Mouse (Mus musculus) lung, embryonic 16.5 days (tissue): ENCODE measurements around the gene Psmb6. TPM values are rescaled to one million over a fixed set of nuclear protein-coding genes. Genes with fewer than 3 reads are reported as not detected.
"Not testable (repeated sequence)": the region's sequence is repeated elsewhere in the genome, so short reads cannot be mapped to it uniquely, and the experiment has no call there.

ENCODE experiments used
- ATAC-seq: fragments of 200-750 bp; cut with Nextera tagmentation; 2 replicates; pipeline ENCODE4 v1.8.0; 2017; ENCODE audit warnings: low read depth, mild to moderate bottlenecking, moderate library complexity
- H3K27ac ChIP-seq: fragments of 300-500 bp; sonication (generic); 2 replicates; pipeline ENCODE4 v1.5.1; 2014; ENCODE audit warnings: mild to moderate bottlenecking, control low read depth, low read length
- H3K27me3 ChIP-seq: fragments of 300-500 bp; sonication (generic); 2 replicates; pipeline ENCODE4 v1.6.1; 2014; ENCODE audit warnings: low read depth, low read length, mixed read lengths; ENCODE audit not compliant: control insufficient read depth, insufficient read depth
- H3K36me3 ChIP-seq: fragments of 300-500 bp; sonication (generic); 2 replicates; pipeline ENCODE4 v1.6.1; 2014; ENCODE audit warnings: low read length; ENCODE audit not compliant: control insufficient read depth, insufficient read depth
- H3K4me1 ChIP-seq: fragments of 300-500 bp; sonication (generic); replicated peaks from 2 replicates; pipeline ENCODE4 v1.6.1; 2014; ENCODE audit warnings: low read length, mixed read lengths; ENCODE audit not compliant: control insufficient read depth, insufficient read depth
- H3K4me2 ChIP-seq: fragments of 300-500 bp; sonication (generic); 2 replicates; pipeline ENCODE4 v1.6.1; 2014; ENCODE audit warnings: low read depth, low read length, control low read depth
- H3K4me3 ChIP-seq: fragments of 300-500 bp; sonication (generic); 2 replicates; pipeline ENCODE4 v1.5.1; 2014; ENCODE audit warnings: mild to moderate bottlenecking, low read length, control low read depth
- H3K9ac ChIP-seq: fragments of 300-500 bp; sonication (generic); 2 replicates; pipeline ENCODE4 v1.6.1; 2014; ENCODE audit warnings: low read length, control low read depth
- H3K9me3 ChIP-seq: fragments of 300-500 bp; sonication (generic); 2 replicates; pipeline ENCODE4 v1.6.1; 2016; ENCODE audit warnings: low read length; ENCODE audit not compliant: control insufficient read depth
- WGBS: fragments of 180-500 bp; shearing (Covaris S2); extraction: QIAGEN DNeasy Blood & Tissue Kit; methylation state at CpG from one replicate; pipeline ENCODE4 v1.1.7; 2014; 5-methylcytosine and 5-hydroxymethylcytosine counted together
- polyA plus RNA-seq: library from polyadenylated mRNA; unstranded; fragments of >200 nt; fragmentation: Nextera tagmentation; extraction: Ambion mirVana; gene quantifications from 2 replicates; pipeline ENCODE4 v1.2.1, GENCODE M21; 2015

Gene Psmb6
- polyA plus RNA-seq, 1 experiment from 2014 or later: 711 TPM

GRCm38 (mm10) chr11:70518436-70518835, 6.7 kb upstream of the Psmb6 start:
- no peak overlapping the region for H3K4me3 ChIP-seq
- H3K9ac ChIP-seq: no peak overlapping the region
- WGBS: 38% methylated on average over 1 of the region's 1 CpGs
- H3K36me3 ChIP-seq: no peaks in the 10 kb centered on the region
- no peaks in the 10 kb centered on the region for H3K27me3 ChIP-seq
- H3K9me3 ChIP-seq: no peaks in the 10 kb centered on the region
- H3K4me1 ChIP-seq: 0 out of 2 replicates have a peak, but pooled peaks cover 3% of the 10 kb centered on the region
- H3K27ac ChIP-seq: no peak overlapping the region
- no peak for ATAC-seq
- H3K4me2 ChIP-seq: no peak overlapping the region

- H3K27ac ChIP-seq: peak within 1 kb of the TSS; percentile 69; the same call in 1 of the 2 replicates
- ATAC-seq: no peak
- H3K9ac ChIP-seq: peak within 1 kb of the TSS; percentile 73
- WGBS: 75% methylated on average over 10 of the region's 10 CpGs
- 0 out of 2 replicates have a peak, but pooled peaks cover 3% of the 10 kb centered on the region for H3K4me1 ChIP-seq
- peak within 1 kb of the TSS; percentile 49 for H3K4me3 ChIP-seq
- H3K36me3 ChIP-seq: no peaks in the 10 kb centered on the region
- peak within 1 kb of the TSS; percentile 68 for H3K4me2 ChIP-seq
- H3K27me3 ChIP-seq: no peaks in the 10 kb centered on the region
- no peaks in the 10 kb centered on the region for H3K9me3 ChIP-seq
These were observed 6.2 kb upstream of the Psmb6 start, which contains the start of gene Gltpd2 for GRCm38 (mm10) chr11:70518923-70519322. TSS of gene Gltpd2 (plus strand) at chr11:70519196.

GRCm38 (mm10) chr11:70520178-70520769, 4.9 kb upstream of the Psmb6 start:
- Histone ChIP-seq H3K9ac (peak overlapping the region; percentile 73), H3K27me3 (no peaks in the 10 kb centered on the region), H3K27ac (peak overlapping the region; percentile 69), H3K4me2 (peak overlapping the region; percentile 68), H3K36me3 (no peaks in the 10 kb centered on the region), H3K9me3 (no peaks in the 10 kb centered on the region), H3K4me3 (peak overlapping the region; percentile 49), H3K4me1 (peaks cover 3% of the 10 kb centered on the region; the same call in 1 of the 2 replicates)
- WGBS: 7% methylated on average over 41 of the region's 41 CpGs
- peak; percentile 64 for ATAC-seq

GRCm38 (mm10) chr11:70523306-70523989, 1.7 kb upstream of the Psmb6 start:
- peaks cover 17% of the 10 kb centered on the region for H3K36me3 ChIP-seq
- WGBS: 78% methylated on average over 8 of the region's 8 CpGs
- H3K4me3 ChIP-seq, H3K4me2 ChIP-seq, ATAC-seq, H3K9ac ChIP-seq, H3K9me3 ChIP-seq, H3K27me3 ChIP-seq, H3K27ac ChIP-seq, H3K4me1 ChIP-seq: not testable (repeated sequence)

- Histone ChIP-seq H3K27me3 (no peaks in the 10 kb centered on the region), H3K36me3 (peaks cover 18% of the 10 kb centered on the region), H3K9ac (peak overlapping the region; percentile 36), H3K4me2 (peak overlapping the region; percentile 37), H3K9me3 (no peaks in the 10 kb centered on the region), H3K4me1 (peaks cover 8% of the 10 kb centered on the region), H3K4me3 (peak overlapping the region; percentile 78), H3K27ac (no peak overlapping the region)
- ATAC-seq: no peak
- WGBS: 4% methylated on average over 8 of the region's 8 CpGs
These were observed 385 bp upstream of the Psmb6 start for GRCm38 (mm10) chr11:70524782-70525181.

GRCm38 (mm10) chr11:70525726-70526125, 559 bp downstream of the Psmb6 start:
- Histone ChIP-seq H3K4me3 (peak overlapping the region; percentile 78), H3K4me1 (peaks cover 5% of the 10 kb centered on the region), H3K27ac (no peak overlapping the region), H3K9ac (peak overlapping the region; percentile 81), H3K27me3 (no peaks in the 10 kb centered on the region), H3K36me3 (peaks cover 18% of the 10 kb centered on the region), H3K4me2 (peak overlapping the region; percentile 58), H3K9me3 (no peaks in the 10 kb centered on the region)
- ATAC-seq: peak; percentile 42
- 1% methylated on average over 12 of the region's 12 CpGs for WGBS

- Histone ChIP-seq H3K9ac (peak overlapping the region; percentile 81), H3K4me3 (peak overlapping the region; percentile 78), H3K4me1 (peaks cover 5% of the 10 kb centered on the region), H3K36me3 (peaks cover 18% of the 10 kb centered on the region), H3K9me3 (no peaks in the 10 kb centered on the region), H3K27me3 (no peaks in the 10 kb centered on the region), H3K27ac (no peak overlapping the region), H3K4me2 (peak overlapping the region; percentile 58)
- 78% methylated on average over 12 of the region's 12 CpGs for WGBS
- ATAC-seq: no peak
These were observed 1.0 kb downstream of the Psmb6 start for GRCm38 (mm10) chr11:70526211-70526610.

GRCm38 (mm10) chr11:70528610-70529009, 3.4 kb downstream of the Psmb6 start:
- H3K4me2 ChIP-seq: no peak overlapping the region
- H3K27me3 ChIP-seq: no peaks in the 10 kb centered on the region
- ATAC-seq: no peak
- H3K4me3 ChIP-seq: no peak overlapping the region
- peaks cover 5% of the 10 kb centered on the region for H3K4me1 ChIP-seq
- no peak overlapping the region for H3K9ac ChIP-seq
- 79% methylated on average over 7 of the region's 7 CpGs for WGBS
- H3K36me3 ChIP-seq: peaks cover 18% of the 10 kb centered on the region
- H3K9me3 ChIP-seq: no peaks in the 10 kb centered on the region
- no peak overlapping the region for H3K27ac ChIP-seq

- WGBS: 83% methylated on average over 2 of the region's 2 CpGs
- not testable (repeated sequence) for H3K4me2 ChIP-seq, H3K27me3 ChIP-seq, H3K9me3 ChIP-seq, H3K27ac ChIP-seq, H3K4me3 ChIP-seq, H3K9ac ChIP-seq, ATAC-seq, H3K4me1 ChIP-seq
- H3K36me3 ChIP-seq: peaks cover 18% of the 10 kb centered on the region
These were observed 5.9 kb downstream of the Psmb6 start for GRCm38 (mm10) chr11:70531065-70531464.
